Mouse (Mus musculus): ENCODE measurements at regions not wholly inside any gene's neighbourhood (a gene's known extent, or its start where the extent isn't known, plus 50 kb on each side); places are given as distances from the start of the nearest gene placed in this dataset.

GRCm38 (mm10) chr13:60237091-60237490 lies 59.9 kb upstream of the Gas1 start:
- 75% methylated on average over 3 of the region's 3 CpGs for WGBS (ENCODE audit: insufficient replicate concordance)
- H3K9me3 ChIP-seq (replicated peaks; ENCODE audit: control insufficient read depth, low read length) = no peaks in the 10 kb centered on the region
- peaks cover under 1% of the 10 kb centered on the region; the same call in 1 of the 2 replicates for H3K4me1 ChIP-seq (ENCODE audit: control insufficient read depth, insufficient read depth, low read length)
- no peaks in the 10 kb centered on the region for H3K27me3 ChIP-seq (ENCODE audit: control insufficient read depth, insufficient read depth, low read length)
- no peak overlapping the region for H3K4me3 ChIP-seq (ENCODE audit: low read depth, low read length)
- H3K9ac ChIP-seq (ENCODE audit: low read depth, low read length) = no peak overlapping the region
- H3K36me3 ChIP-seq (ENCODE audit: control insufficient read depth, insufficient read depth, low read length) = no peaks in the 10 kb centered on the region
- no peak overlapping the region for H3K27ac ChIP-seq (ENCODE audit: low read depth, low read length)
- ATAC-seq (replicated peaks; ENCODE audit: insufficient number of reproducible peaks, low FRiP score, low TSS enrichment) = no peak
- no peak overlapping the region for H3K4me2 ChIP-seq

DNA sequence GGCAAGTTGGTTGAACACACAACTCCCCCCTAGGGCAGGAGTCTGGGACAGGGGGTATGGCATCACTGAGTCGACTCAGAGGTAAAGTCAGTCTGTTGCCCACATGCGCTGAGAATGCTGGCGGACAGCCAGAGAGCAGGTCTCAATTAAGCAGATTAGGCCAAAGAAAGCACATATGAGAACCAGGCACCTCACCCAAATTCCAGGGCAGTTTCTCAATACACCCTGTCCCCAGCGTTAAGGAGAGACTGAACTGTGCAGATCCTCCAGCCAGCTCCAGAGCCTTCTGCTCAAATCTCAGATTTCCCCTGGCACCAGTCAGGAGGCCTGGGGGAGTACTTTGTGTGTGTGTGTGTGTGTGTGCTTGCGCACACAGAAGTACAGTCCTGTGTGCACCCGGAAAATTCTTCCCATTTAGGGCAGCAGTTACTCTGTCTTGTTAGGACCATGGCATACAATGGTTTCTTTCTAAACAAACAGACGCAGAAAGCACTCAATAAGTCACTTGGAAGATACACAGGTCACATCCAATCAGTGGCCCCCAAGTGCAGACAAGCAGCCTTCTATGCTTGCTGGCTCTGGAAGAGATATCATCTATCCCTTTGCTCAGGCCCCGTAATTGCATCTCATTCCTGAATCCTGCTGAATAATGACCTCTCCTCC lies 65.4 kb upstream of the Gas1 start:
- H3K27me3 ChIP-seq (ENCODE audit: control insufficient read depth, insufficient read depth, low read length) = no peaks in the 10 kb centered on the region
- 39% methylated on average over 8 of the region's 8 CpGs for WGBS (ENCODE audit: insufficient replicate concordance)
- H3K9ac ChIP-seq (ENCODE audit: low read depth, low read length) = no peak overlapping the region
- no peak overlapping the region for H3K4me2 ChIP-seq
- H3K4me3 ChIP-seq (ENCODE audit: low read depth, low read length) = no peak overlapping the region
- H3K9me3 ChIP-seq (replicated peaks; ENCODE audit: control insufficient read depth, low read length) = no peaks in the 10 kb centered on the region
- H3K4me1 ChIP-seq (ENCODE audit: control insufficient read depth, insufficient read depth, low read length) = peaks cover 4% of the 10 kb centered on the region; the same call in 1 of the 2 replicates
- peak overlapping the region; percentile 8; the same call in 1 of the 2 replicates for H3K27ac ChIP-seq (ENCODE audit: low read depth, low read length)
- ATAC-seq (replicated peaks; ENCODE audit: insufficient number of reproducible peaks, low FRiP score, low TSS enrichment) = peak; percentile 18; the same call in 1 of the 2 replicates
- no peaks in the 10 kb centered on the region for H3K36me3 ChIP-seq (ENCODE audit: control insufficient read depth, insufficient read depth, low read length)

DNA sequence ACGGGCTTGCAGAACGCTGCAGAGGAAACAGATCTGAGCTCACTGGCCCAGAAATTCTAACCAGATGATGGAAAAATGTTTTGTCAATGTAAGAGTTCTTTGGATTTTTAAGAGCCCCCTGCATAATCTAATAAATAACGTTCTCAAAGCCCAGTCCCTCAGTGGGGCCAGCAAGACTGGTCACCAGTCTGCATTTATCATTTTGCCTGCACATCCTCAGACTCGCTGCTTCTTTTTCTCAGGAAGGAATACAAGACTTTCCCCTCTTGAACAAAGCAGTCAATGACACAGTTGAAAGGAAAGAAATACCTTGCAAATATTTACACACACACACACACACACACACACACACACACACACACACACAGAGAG lies 65.9 kb upstream of the Gas1 start:
- no peak for ATAC-seq (replicated peaks; ENCODE audit: insufficient number of reproducible peaks, low FRiP score, low TSS enrichment)
- peak overlapping the region; percentile 15; the same call in 1 of the 2 replicates for H3K27ac ChIP-seq (ENCODE audit: low read depth, low read length)
- H3K9me3 ChIP-seq (replicated peaks; ENCODE audit: control insufficient read depth, low read length) = no peaks in the 10 kb centered on the region
- peaks cover 4% of the 10 kb centered on the region; the same call in 1 of the 2 replicates for H3K4me1 ChIP-seq (ENCODE audit: control insufficient read depth, insufficient read depth, low read length)
- H3K27me3 ChIP-seq (ENCODE audit: control insufficient read depth, insufficient read depth, low read length) = no peaks in the 10 kb centered on the region
- no peak overlapping the region for H3K4me2 ChIP-seq
- no peak overlapping the region for H3K9ac ChIP-seq (ENCODE audit: low read depth, low read length)
- H3K4me3 ChIP-seq (ENCODE audit: low read depth, low read length) = no peak overlapping the region
- 44% methylated on average over 4 of the region's 4 CpGs for WGBS (ENCODE audit: insufficient replicate concordance)
- H3K36me3 ChIP-seq (ENCODE audit: control insufficient read depth, insufficient read depth, low read length) = no peaks in the 10 kb centered on the region

- WGBS (ENCODE audit: insufficient replicate concordance) = 53% methylated on average over 7 of the region's 7 CpGs
- Histone ChIP-seq H3K27ac (ENCODE audit: low read depth, low read length) (no peak overlapping the region), H3K9me3 (replicated peaks; ENCODE audit: control insufficient read depth, low read length) (no peaks in the 10 kb centered on the region), H3K4me3 (ENCODE audit: low read depth, low read length) (no peak overlapping the region), H3K4me1 (ENCODE audit: control insufficient read depth, insufficient read depth, low read length) (peaks cover 5% of the 10 kb centered on the region; the same call in 1 of the 2 replicates), H3K4me2 (no peak overlapping the region), H3K9ac (ENCODE audit: low read depth, low read length) (no peak overlapping the region), H3K36me3 (ENCODE audit: control insufficient read depth, insufficient read depth, low read length) (no peaks in the 10 kb centered on the region), H3K27me3 (ENCODE audit: control insufficient read depth, insufficient read depth, low read length) (no peaks in the 10 kb centered on the region)
- ATAC-seq (replicated peaks; ENCODE audit: insufficient number of reproducible peaks, low FRiP score, low TSS enrichment) = no peak
Measured at GRCm38 (mm10) chr13:60255162-60255561, 78.0 kb upstream of the Gas1 start.

GRCm38 (mm10) chr13:60255715-60256114 lies 78.5 kb upstream of the Gas1 start:
- peaks cover 5% of the 10 kb centered on the region; the same call in 1 of the 2 replicates for H3K4me1 ChIP-seq (ENCODE audit: control insufficient read depth, insufficient read depth, low read length)
- H3K4me2 ChIP-seq = no peak overlapping the region
- no peak overlapping the region for H3K9ac ChIP-seq (ENCODE audit: low read depth, low read length)
- H3K9me3 ChIP-seq (replicated peaks; ENCODE audit: control insufficient read depth, low read length) = no peaks in the 10 kb centered on the region
- H3K4me3 ChIP-seq (ENCODE audit: low read depth, low read length) = no peak overlapping the region
- no peaks in the 10 kb centered on the region for H3K27me3 ChIP-seq (ENCODE audit: control insufficient read depth, insufficient read depth, low read length)
- no peaks in the 10 kb centered on the region for H3K36me3 ChIP-seq (ENCODE audit: control insufficient read depth, insufficient read depth, low read length)
- ATAC-seq (replicated peaks; ENCODE audit: insufficient number of reproducible peaks, low FRiP score, low TSS enrichment) = no peak
- no peak overlapping the region for H3K27ac ChIP-seq (ENCODE audit: low read depth, low read length)
- 49% methylated on average over 7 of the region's 7 CpGs for WGBS (ENCODE audit: insufficient replicate concordance)

GRCm38 (mm10) chr13:60256997-60257396 lies 79.8 kb upstream of the Gas1 start:
- Histone ChIP-seq H3K27me3 (ENCODE audit: control insufficient read depth, insufficient read depth, low read length) (no peaks in the 10 kb centered on the region), H3K9ac (ENCODE audit: low read depth, low read length) (no peak overlapping the region), H3K27ac (ENCODE audit: low read depth, low read length) (0 out of 2 replicates have a peak overlapping the region, but pooled peaks have one; percentile 22), H3K4me2 (no peak overlapping the region), H3K4me3 (ENCODE audit: low read depth, low read length) (no peak overlapping the region), H3K36me3 (ENCODE audit: control insufficient read depth, insufficient read depth, low read length) (no peaks in the 10 kb centered on the region), H3K4me1 (ENCODE audit: control insufficient read depth, insufficient read depth, low read length) (peaks cover 5% of the 10 kb centered on the region; the same call in 1 of the 2 replicates), H3K9me3 (replicated peaks; ENCODE audit: control insufficient read depth, low read length) (no peaks in the 10 kb centered on the region)
- ATAC-seq (replicated peaks; ENCODE audit: insufficient number of reproducible peaks, low FRiP score, low TSS enrichment) = 0 out of 2 replicates have a peak, but pooled peaks have one; percentile 10
- WGBS (ENCODE audit: insufficient replicate concordance) = 29% methylated on average over 8 of the region's 8 CpGs

- peaks cover 5% of the 10 kb centered on the region; the same call in 1 of the 2 replicates for H3K4me1 ChIP-seq (ENCODE audit: control insufficient read depth, insufficient read depth, low read length)
- H3K27me3 ChIP-seq (ENCODE audit: control insufficient read depth, insufficient read depth, low read length) = no peaks in the 10 kb centered on the region
- no peaks in the 10 kb centered on the region for H3K9me3 ChIP-seq (replicated peaks; ENCODE audit: control insufficient read depth, low read length)
- no peak overlapping the region for H3K27ac ChIP-seq (ENCODE audit: low read depth, low read length)
- ATAC-seq (replicated peaks; ENCODE audit: insufficient number of reproducible peaks, low FRiP score, low TSS enrichment) = no peak
- H3K4me3 ChIP-seq (ENCODE audit: low read depth, low read length) = no peak overlapping the region
- no peak overlapping the region for H3K4me2 ChIP-seq
- WGBS (ENCODE audit: insufficient replicate concordance) = 58% methylated on average over 3 of the region's 3 CpGs
- no peak overlapping the region for H3K9ac ChIP-seq (ENCODE audit: low read depth, low read length)
- no peaks in the 10 kb centered on the region for H3K36me3 ChIP-seq (ENCODE audit: control insufficient read depth, insufficient read depth, low read length)
Measured at GRCm38 (mm10) chr13:60257878-60258277, 80.7 kb upstream of the Gas1 start.

DNA sequence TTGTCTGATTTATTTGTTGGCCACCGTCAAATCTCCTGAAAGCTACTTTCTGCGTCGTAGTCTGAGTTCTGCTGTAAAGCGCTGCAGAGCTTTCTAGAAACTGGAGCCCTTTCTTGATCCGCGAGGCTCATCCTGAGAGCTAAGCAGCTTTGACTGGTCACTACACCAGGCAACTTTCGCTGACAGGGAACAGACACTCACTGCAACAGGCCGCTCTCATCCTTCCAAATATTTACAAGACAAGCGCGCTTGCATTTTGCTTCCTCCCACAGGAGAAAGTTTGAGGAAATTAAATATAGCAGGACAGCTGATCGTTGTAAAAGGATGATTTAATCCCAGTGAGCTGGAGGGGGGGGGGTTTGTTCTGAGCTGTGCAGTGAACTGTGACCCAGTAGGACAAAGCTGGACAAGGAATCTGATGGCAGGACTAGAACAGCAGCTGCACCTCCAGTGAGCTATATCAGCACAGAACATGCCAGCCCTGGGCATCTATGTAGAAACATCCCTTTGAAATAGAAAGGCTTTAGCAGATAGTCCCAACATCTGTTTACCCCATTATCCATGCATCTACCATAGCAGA lies 85.4 kb upstream of the Gas1 start:
- Histone ChIP-seq H3K36me3 (ENCODE audit: control insufficient read depth, insufficient read depth, low read length) (no peaks in the 10 kb centered on the region), H3K4me2 (no peak overlapping the region), H3K9me3 (replicated peaks; ENCODE audit: control insufficient read depth, low read length) (no peaks in the 10 kb centered on the region), H3K27me3 (ENCODE audit: control insufficient read depth, insufficient read depth, low read length) (no peaks in the 10 kb centered on the region), H3K27ac (ENCODE audit: low read depth, low read length) (no peak overlapping the region), H3K4me3 (ENCODE audit: low read depth, low read length) (no peak overlapping the region), H3K9ac (ENCODE audit: low read depth, low read length) (no peak overlapping the region), H3K4me1 (ENCODE audit: control insufficient read depth, insufficient read depth, low read length) (no peaks in the 10 kb centered on the region)
- WGBS (ENCODE audit: insufficient replicate concordance) = 78% methylated on average over 11 of the region's 11 CpGs
- no peak for ATAC-seq (replicated peaks; ENCODE audit: insufficient number of reproducible peaks, low FRiP score, low TSS enrichment)

DNA sequence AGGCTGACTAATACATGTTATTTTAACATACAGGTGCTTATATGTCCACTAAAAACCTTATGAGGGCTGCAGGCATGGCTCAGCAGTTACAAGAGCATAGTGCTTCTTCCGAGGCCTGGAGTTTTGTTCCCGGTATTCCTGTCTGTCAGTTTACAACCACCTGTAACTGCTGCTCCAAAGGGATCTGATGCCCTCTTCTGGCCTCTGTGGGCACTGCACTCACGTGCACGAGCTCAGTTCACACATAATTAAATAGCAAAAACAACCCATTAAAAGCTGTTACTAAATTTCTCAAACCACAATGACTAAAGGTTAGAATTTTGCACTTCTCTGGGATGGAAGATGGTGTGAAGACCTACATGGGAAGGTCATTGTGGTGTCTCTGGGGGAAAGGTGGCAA lies 87.3 kb upstream of the Gas1 start:
- Histone ChIP-seq H3K9ac (ENCODE audit: low read depth, low read length) (no peak overlapping the region), H3K4me1 (ENCODE audit: control insufficient read depth, insufficient read depth, low read length) (no peaks in the 10 kb centered on the region), H3K4me3 (ENCODE audit: low read depth, low read length) (no peak overlapping the region), H3K27me3 (ENCODE audit: control insufficient read depth, insufficient read depth, low read length) (no peaks in the 10 kb centered on the region), H3K4me2 (no peak overlapping the region), H3K36me3 (ENCODE audit: control insufficient read depth, insufficient read depth, low read length) (no peaks in the 10 kb centered on the region), H3K9me3 (replicated peaks; ENCODE audit: control insufficient read depth, low read length) (no peaks in the 10 kb centered on the region), H3K27ac (ENCODE audit: low read depth, low read length) (no peak overlapping the region)
- no peak for ATAC-seq (replicated peaks; ENCODE audit: insufficient number of reproducible peaks, low FRiP score, low TSS enrichment)
- WGBS (ENCODE audit: insufficient replicate concordance) = 80% methylated on average over 4 of the region's 4 CpGs

Data from heart, embryonic 11.5 days (tissue).